Mouse (Mus musculus): ENCODE measurements at regions not wholly inside any gene's neighbourhood (a gene's known extent, or its start where the extent isn't known, plus 50 kb on each side); places are given as distances from the start of the nearest gene placed in this dataset.

- no peak for DNase-seq (ENCODE audit: low spot score)
Measured at GRCm38 (mm10) chr2:148175251-148175927, 128.6 kb upstream of the Foxa2 start.

GRCm38 (mm10) chr2:148180245-148180644 is 133.5 kb upstream of the Foxa2 start:
- no peak for DNase-seq (ENCODE audit: low spot score)

- no peak for DNase-seq (ENCODE audit: low spot score)
Measured at GRCm38 (mm10) chr2:148181518-148181917, 134.7 kb upstream of the Foxa2 start.

GRCm38 (mm10) chr2:148182492-148183052 is 135.8 kb upstream of the Foxa2 start:
- DNase-seq (ENCODE audit: low spot score) = no peak

GRCm38 (mm10) chr2:148184801-148185212 is 138.0 kb upstream of the Foxa2 start:
- no peak for DNase-seq (ENCODE audit: low spot score)

GRCm38 (mm10) chr2:148186363-148186991 is 139.7 kb upstream of the Foxa2 start:
- no peak for DNase-seq (ENCODE audit: low spot score)

GRCm38 (mm10) chr2:148188865-148189264 is 142.1 kb upstream of the Foxa2 start:
- DNase-seq (ENCODE audit: low spot score) = no peak

- no peak for DNase-seq (ENCODE audit: low spot score)
Measured at GRCm38 (mm10) chr2:148189287-148189686, 142.5 kb upstream of the Foxa2 start.

- DNase-seq (ENCODE audit: low spot score) = peak; percentile 40
Measured at GRCm38 (mm10) chr2:148192946-148193345, 146.2 kb upstream of the Foxa2 start.

GRCm38 (mm10) chr2:148197375-148198015 is 150.7 kb upstream of the Foxa2 start:
- no peak for DNase-seq (ENCODE audit: low spot score)

- DNase-seq (ENCODE audit: low spot score) = no peak
Measured at GRCm38 (mm10) chr2:148206633-148207032, 159.9 kb upstream of the Foxa2 start.

GRCm38 (mm10) chr2:148210813-148211212 is 164.0 kb upstream of the Foxa2 start:
- no peak for DNase-seq (ENCODE audit: low spot score)

GRCm38 (mm10) chr2:148217136-148217535 is 170.4 kb upstream of the Foxa2 start:
- no peak for DNase-seq (ENCODE audit: low spot score)

- DNase-seq (ENCODE audit: low spot score) = no peak
Measured at GRCm38 (mm10) chr2:148233691-148234300, 161.3 kb upstream of the Sstr4 start.

- DNase-seq (ENCODE audit: low spot score) = no peak
Measured at GRCm38 (mm10) chr2:148237121-148237520, 158.0 kb upstream of the Sstr4 start.

GRCm38 (mm10) chr2:148239046-148239445 is 156.1 kb upstream of the Sstr4 start:
- no peak for DNase-seq (ENCODE audit: low spot score)

- no peak for DNase-seq (ENCODE audit: low spot score)
Measured at GRCm38 (mm10) chr2:148242242-148242641, 152.9 kb upstream of the Sstr4 start.

- no peak for DNase-seq (ENCODE audit: low spot score)
Measured at GRCm38 (mm10) chr2:148245575-148245974, 149.6 kb upstream of the Sstr4 start.

GRCm38 (mm10) chr2:148250902-148251301 is 144.2 kb upstream of the Sstr4 start:
- no peak for DNase-seq (ENCODE audit: low spot score)

- no peak for DNase-seq (ENCODE audit: low spot score)
Measured at GRCm38 (mm10) chr2:148255662-148256061, 139.5 kb upstream of the Sstr4 start.

- no peak for DNase-seq (ENCODE audit: low spot score)
Measured at GRCm38 (mm10) chr2:148264111-148264730, 130.9 kb upstream of the Sstr4 start.

- DNase-seq (ENCODE audit: low spot score) = no peak
Measured at GRCm38 (mm10) chr2:148279200-148279599, 115.9 kb upstream of the Sstr4 start.
